Mouse (Mus musculus): Measurements from ENCODE around the gene Abca1. TPM values are rescaled to one million over a fixed set of nuclear protein-coding genes. Genes with fewer than 3 reads are reported as not detected.

The Abca1 gene
- polyA plus RNA-seq, 2 experiments = 9.0 to 12.3 TPM

DNA sequence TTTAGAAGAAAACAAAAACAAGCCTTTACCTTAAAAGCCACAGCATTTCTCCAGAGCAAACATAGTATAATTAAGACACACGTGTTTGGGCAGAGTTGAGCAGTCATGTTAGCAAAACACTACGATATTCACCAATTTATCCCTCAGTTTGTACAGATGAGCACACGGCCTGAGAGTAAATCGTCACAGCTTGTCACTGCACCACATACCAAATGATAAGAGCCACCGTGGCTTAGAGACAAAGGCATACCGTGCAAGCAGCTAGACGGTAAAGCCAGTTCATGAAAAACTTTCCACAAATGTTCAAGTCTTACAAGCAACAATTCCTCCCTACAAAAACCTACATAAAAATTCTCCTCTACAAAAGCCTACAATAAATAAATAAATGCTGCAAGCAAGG lies 57.2 kb downstream of the Abca1 start:
- Histone ChIP-seq H3K4me2 (replicated peaks; ENCODE audit: low read depth, low read length, severe bottlenecking) (no peak overlapping the region), H3K27ac (replicated peaks; ENCODE audit: low read depth, low read length) (no peak overlapping the region), H3K27me3 (ENCODE audit: control insufficient read depth, insufficient read depth, low read length) (no peaks in the 10 kb centered on the region), H3K4me3 (replicated peaks; ENCODE audit: low read length) (no peak overlapping the region), H3K36me3 (ENCODE audit: control insufficient read depth, insufficient read depth, low read length) (peaks cover 5% of the 10 kb centered on the region; the same call in 1 of the 2 replicates), H3K9ac (ENCODE audit: low read depth, low read length, severe bottlenecking) (no peak overlapping the region), H3K9me3 (ENCODE audit: control insufficient read depth, low read length) (no peaks in the 10 kb centered on the region), H3K4me1 (ENCODE audit: control insufficient read depth, insufficient read depth, low read length) (no peaks in the 10 kb centered on the region)
- DNase-seq (ENCODE audit: low spot score) (no peak), ATAC-seq (ENCODE audit: low FRiP score, low read depth) (no peak)
- no peak for TF ChIP-seq POLR2A (IDR thresholded peaks at IDR 0.05; ENCODE audit: borderline replicate concordance, extremely low read depth, insufficient read depth, insufficient read length)
- WGBS = 77% methylated on average over 7 of the region's 7 CpGs

DNA sequence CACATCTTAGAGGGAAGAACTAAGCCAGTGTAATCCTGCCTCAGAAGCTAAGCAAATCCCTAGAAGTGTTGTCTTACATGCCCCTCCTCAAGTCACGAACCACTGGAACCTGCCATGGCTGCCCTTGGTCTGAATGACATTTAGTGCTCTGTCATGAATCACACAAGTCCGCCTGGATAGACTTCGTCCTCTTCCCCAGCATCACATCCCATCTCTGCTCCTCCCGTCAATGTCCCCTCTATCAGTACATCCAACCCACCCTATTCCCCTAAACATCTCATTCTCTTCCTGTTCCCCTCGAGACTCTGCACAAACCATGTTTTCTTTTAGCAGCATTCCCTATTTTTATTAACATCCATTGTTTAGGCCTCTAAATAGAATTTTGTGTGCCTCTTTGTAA lies 58.4 kb downstream of the Abca1 start:
- Histone ChIP-seq H3K27ac (replicated peaks; ENCODE audit: low read depth, low read length) (no peak overlapping the region), H3K4me1 (ENCODE audit: control insufficient read depth, insufficient read depth, low read length) (no peaks in the 10 kb centered on the region), H3K9ac (ENCODE audit: low read depth, low read length, severe bottlenecking) (no peak overlapping the region), H3K4me3 (replicated peaks; ENCODE audit: low read length) (no peak overlapping the region), H3K4me2 (replicated peaks; ENCODE audit: low read depth, low read length, severe bottlenecking) (no peak overlapping the region), H3K27me3 (ENCODE audit: control insufficient read depth, insufficient read depth, low read length) (no peaks in the 10 kb centered on the region), H3K9me3 (ENCODE audit: control insufficient read depth, low read length) (no peaks in the 10 kb centered on the region), H3K36me3 (ENCODE audit: control insufficient read depth, insufficient read depth, low read length) (peaks cover 5% of the 10 kb centered on the region; the same call in 1 of the 2 replicates)
- WGBS = 80% methylated on average over 5 of the region's 5 CpGs
- ATAC-seq (ENCODE audit: low FRiP score, low read depth) (no peak), DNase-seq (ENCODE audit: low spot score) (no peak)
- no peak for TF ChIP-seq POLR2A (IDR thresholded peaks at IDR 0.05; ENCODE audit: borderline replicate concordance, extremely low read depth, insufficient read depth, insufficient read length)

DNA sequence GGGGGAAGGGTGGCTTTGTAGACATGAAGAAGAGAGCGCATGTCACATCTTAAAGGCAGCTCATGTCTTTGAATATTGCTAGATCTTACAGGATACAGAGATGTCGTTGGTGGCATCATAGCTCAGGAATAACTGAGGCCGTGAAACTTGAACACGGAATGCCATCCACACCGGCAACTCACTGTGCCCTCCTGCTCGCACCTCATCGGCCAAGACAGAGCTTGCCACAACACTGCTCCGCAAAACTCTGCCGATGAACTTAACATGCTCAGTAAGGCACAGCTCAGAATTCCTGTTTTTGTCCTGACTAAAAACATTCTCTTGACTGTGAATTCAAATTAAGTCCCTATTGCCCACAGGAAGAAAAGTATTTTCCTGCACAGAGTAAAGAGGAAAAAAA lies 59.2 kb downstream of the Abca1 start:
- Histone ChIP-seq H3K36me3 (ENCODE audit: control insufficient read depth, insufficient read depth, low read length) (peaks cover 5% of the 10 kb centered on the region; the same call in 1 of the 2 replicates), H3K9me3 (ENCODE audit: control insufficient read depth, low read length) (no peaks in the 10 kb centered on the region), H3K4me3 (replicated peaks; ENCODE audit: low read length) (no peak overlapping the region), H3K9ac (ENCODE audit: low read depth, low read length, severe bottlenecking) (no peak overlapping the region), H3K27ac (replicated peaks; ENCODE audit: low read depth, low read length) (no peak overlapping the region), H3K4me1 (ENCODE audit: control insufficient read depth, insufficient read depth, low read length) (no peaks in the 10 kb centered on the region), H3K4me2 (replicated peaks; ENCODE audit: low read depth, low read length, severe bottlenecking) (no peak overlapping the region), H3K27me3 (ENCODE audit: control insufficient read depth, insufficient read depth, low read length) (no peaks in the 10 kb centered on the region)
- no peak for ATAC-seq (ENCODE audit: low FRiP score, low read depth)
- TF ChIP-seq POLR2A (IDR thresholded peaks at IDR 0.05; ENCODE audit: borderline replicate concordance, extremely low read depth, insufficient read depth, insufficient read length) = no peak
- DNase-seq (ENCODE audit: low spot score) = no peak
- WGBS = 91% methylated on average over 9 of the region's 9 CpGs

DNA sequence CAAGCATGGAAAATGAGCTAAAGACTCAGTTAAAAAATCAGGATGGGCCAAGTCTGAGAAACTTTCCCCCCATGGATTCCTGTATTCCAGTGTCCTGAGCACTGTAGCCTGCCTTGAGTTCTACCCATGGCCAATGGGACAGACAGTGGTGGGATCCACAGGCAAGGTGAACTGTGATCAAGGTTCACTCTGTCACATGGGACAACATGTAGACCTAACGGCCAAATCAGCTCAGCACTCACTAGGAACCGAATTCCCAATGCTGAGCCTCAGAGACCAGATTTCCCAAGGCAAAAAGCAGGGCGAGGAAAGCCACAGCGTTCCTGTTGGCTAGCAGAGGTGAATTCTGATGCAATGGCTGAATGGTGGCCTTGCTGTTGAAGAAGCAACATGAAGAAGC lies 64.8 kb downstream of the Abca1 start:
- WGBS = 84% methylated on average over 4 of the region's 4 CpGs
- no peaks in the 10 kb centered on the region for H3K4me1 ChIP-seq (ENCODE audit: control insufficient read depth, insufficient read depth, low read length)
- ATAC-seq (ENCODE audit: low FRiP score, low read depth) = no peak

DNA sequence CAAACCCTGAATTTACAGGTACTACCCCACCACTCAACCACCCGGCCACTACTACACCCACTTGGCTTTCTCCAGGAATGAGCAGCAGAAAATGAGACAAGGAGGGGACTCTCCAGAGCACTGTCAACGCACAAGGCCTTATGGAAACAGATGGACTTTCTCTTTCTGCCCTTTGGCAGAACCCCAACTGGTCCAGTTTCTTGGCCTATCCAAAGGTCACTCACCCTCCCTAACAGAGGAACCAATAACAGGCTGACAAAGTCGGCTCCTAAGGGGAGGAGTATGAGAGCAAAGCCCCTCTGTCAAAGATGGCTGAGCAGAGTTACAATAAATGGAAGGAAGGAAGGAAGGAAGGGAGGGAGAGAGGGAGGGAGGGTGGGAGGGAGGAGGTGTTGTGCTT lies 65.4 kb downstream of the Abca1 start:
- no peaks in the 10 kb centered on the region for H3K4me1 ChIP-seq (ENCODE audit: control insufficient read depth, insufficient read depth, low read length)
- no peak for ATAC-seq (ENCODE audit: low FRiP score, low read depth)
- H3K9ac ChIP-seq (ENCODE audit: low read depth, low read length, severe bottlenecking) = no peak overlapping the region
- H3K27me3 ChIP-seq (ENCODE audit: control insufficient read depth, insufficient read depth, low read length) = no peaks in the 10 kb centered on the region
- H3K4me3 ChIP-seq (replicated peaks; ENCODE audit: low read length) = no peak overlapping the region
- H3K27ac ChIP-seq (replicated peaks; ENCODE audit: low read depth, low read length) = no peak overlapping the region
- no peaks in the 10 kb centered on the region for H3K9me3 ChIP-seq (ENCODE audit: control insufficient read depth, low read length)
- no peak for DNase-seq (ENCODE audit: low spot score)
- no peak for TF ChIP-seq POLR2A (IDR thresholded peaks at IDR 0.05; ENCODE audit: borderline replicate concordance, extremely low read depth, insufficient read depth, insufficient read length)
- peaks cover 24% of the 10 kb centered on the region for H3K36me3 ChIP-seq (ENCODE audit: control insufficient read depth, insufficient read depth, low read length)
- no peak overlapping the region for H3K4me2 ChIP-seq (replicated peaks; ENCODE audit: low read depth, low read length, severe bottlenecking)
- 74% methylated on average over 3 of the region's 3 CpGs for WGBS

More for the DNA sequence above, 64.8 kb downstream of the Abca1 start:
- no peak overlapping the region for H3K27ac ChIP-seq (replicated peaks; ENCODE audit: low read depth, low read length)
- H3K4me2 ChIP-seq (replicated peaks; ENCODE audit: low read depth, low read length, severe bottlenecking) = no peak overlapping the region
- H3K27me3 ChIP-seq (ENCODE audit: control insufficient read depth, insufficient read depth, low read length) = no peaks in the 10 kb centered on the region
- DNase-seq (ENCODE audit: low spot score) = no peak
- no peak overlapping the region for H3K9ac ChIP-seq (ENCODE audit: low read depth, low read length, severe bottlenecking)
- H3K4me3 ChIP-seq (replicated peaks; ENCODE audit: low read length) = no peak overlapping the region
- H3K36me3 ChIP-seq (ENCODE audit: control insufficient read depth, insufficient read depth, low read length) = peaks cover 21% of the 10 kb centered on the region
- H3K9me3 ChIP-seq (ENCODE audit: control insufficient read depth, low read length) = no peaks in the 10 kb centered on the region
- TF ChIP-seq POLR2A (IDR thresholded peaks at IDR 0.05; ENCODE audit: borderline replicate concordance, extremely low read depth, insufficient read depth, insufficient read length) = no peak

DNA sequence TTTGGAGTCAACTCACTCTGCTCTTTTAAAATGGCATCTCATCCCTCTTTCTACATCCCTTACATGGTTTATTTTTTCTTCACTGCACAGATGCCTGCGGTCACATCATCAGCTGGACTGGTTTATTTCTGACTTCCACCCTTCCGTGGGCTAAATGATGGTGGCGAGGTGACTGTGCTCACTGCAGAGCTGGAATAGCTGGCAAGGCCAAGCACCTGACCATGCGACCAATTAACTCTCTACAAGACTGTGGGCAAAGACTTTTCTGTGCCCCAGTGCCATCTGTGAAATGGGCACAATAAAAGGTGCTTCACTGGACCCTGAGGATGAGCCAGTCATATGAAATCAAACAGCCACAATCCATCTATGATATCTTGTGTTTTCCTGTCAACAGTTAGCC lies 66.1 kb downstream of the Abca1 start:
- H3K4me2 ChIP-seq (replicated peaks; ENCODE audit: low read depth, low read length, severe bottlenecking) = no peak overlapping the region
- no peaks in the 10 kb centered on the region for H3K4me1 ChIP-seq (ENCODE audit: control insufficient read depth, insufficient read depth, low read length)
- ATAC-seq (ENCODE audit: low FRiP score, low read depth) (no peak), DNase-seq (ENCODE audit: low spot score) (no peak)
- H3K36me3 ChIP-seq (ENCODE audit: control insufficient read depth, insufficient read depth, low read length) = peaks cover 29% of the 10 kb centered on the region
- 88% methylated on average over 4 of the region's 4 CpGs for WGBS
- no peaks in the 10 kb centered on the region for H3K27me3 ChIP-seq (ENCODE audit: control insufficient read depth, insufficient read depth, low read length)
- no peak overlapping the region for H3K9ac ChIP-seq (ENCODE audit: low read depth, low read length, severe bottlenecking)
- H3K4me3 ChIP-seq (replicated peaks; ENCODE audit: low read length) = no peak overlapping the region
- no peak overlapping the region for H3K27ac ChIP-seq (replicated peaks; ENCODE audit: low read depth, low read length)
- no peaks in the 10 kb centered on the region for H3K9me3 ChIP-seq (ENCODE audit: control insufficient read depth, low read length)
- no peak for TF ChIP-seq POLR2A (IDR thresholded peaks at IDR 0.05; ENCODE audit: borderline replicate concordance, extremely low read depth, insufficient read depth, insufficient read length)
